Mouse (Mus musculus): ENCODE data around the gene Micu2.

Micu2 gene

GRCm38 (mm10) chr14:57998526-57999401 lies at the start of gene Micu2:
TSS of gene Micu2 (minus strand) at chr14:57999262.
- DNase-seq (ENCODE audit: extremely low spot score, low read depth, low spot score) = peak; percentile 62

DNA sequence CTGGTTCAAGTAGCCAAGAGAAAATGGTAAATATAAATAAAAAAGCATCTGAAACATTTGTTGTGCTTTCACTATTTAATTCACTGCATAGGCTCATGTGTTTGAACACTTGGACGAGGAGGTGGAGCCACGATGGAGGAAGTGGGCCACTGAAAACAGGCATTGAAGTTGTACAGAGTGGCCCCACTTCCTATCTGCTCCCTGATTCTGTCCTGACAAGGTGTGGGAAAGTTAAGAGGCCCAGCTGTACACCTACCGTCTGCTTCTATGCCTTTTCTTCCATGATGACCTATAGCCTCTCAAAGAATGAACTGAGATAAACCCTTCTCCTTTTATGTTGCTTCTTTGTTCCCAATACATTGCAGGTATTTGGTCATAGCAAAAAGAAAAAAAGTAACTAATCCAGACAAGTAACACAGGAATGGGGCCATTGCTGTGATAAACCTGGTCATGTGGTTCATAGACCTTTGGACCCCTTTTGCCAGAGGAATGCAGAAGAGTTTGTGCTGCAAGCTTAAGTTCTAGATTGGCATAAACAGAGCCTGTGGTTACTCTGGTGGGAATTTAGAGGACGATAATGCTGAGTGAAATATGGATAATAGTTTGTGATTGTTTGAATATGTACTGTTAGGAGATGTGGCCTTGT lies 47.7 kb upstream of the Micu2 start:
- DNase-seq (ENCODE audit: extremely low spot score, low read depth, low spot score) = no peak

GRCm38 (mm10) chr14:58036174-58036573 lies 37.1 kb upstream of the Micu2 start:
- no peak for DNase-seq (ENCODE audit: extremely low spot score, low read depth, low spot score)

DNA sequence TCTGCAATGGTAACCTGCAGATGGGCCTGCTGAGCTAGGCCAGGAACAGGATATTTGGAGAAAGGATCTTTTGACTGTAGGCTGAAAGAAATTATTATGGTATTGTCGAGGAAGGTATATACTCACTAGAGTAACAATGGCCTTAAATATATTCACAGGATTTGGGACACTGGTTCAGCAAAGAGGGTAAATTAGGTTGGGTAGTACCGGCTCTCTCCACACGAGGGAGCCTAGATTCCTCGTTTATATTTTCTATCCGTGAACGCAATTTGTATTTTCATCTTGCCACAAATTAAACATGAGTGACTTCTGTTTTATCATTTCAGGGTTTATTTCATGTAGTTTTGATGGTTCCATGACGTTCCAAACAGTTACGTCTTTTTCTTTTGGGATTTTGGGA lies 35.5 kb upstream of the Micu2 start:
- no peak for DNase-seq (ENCODE audit: extremely low spot score, low read depth, low spot score)

DNA sequence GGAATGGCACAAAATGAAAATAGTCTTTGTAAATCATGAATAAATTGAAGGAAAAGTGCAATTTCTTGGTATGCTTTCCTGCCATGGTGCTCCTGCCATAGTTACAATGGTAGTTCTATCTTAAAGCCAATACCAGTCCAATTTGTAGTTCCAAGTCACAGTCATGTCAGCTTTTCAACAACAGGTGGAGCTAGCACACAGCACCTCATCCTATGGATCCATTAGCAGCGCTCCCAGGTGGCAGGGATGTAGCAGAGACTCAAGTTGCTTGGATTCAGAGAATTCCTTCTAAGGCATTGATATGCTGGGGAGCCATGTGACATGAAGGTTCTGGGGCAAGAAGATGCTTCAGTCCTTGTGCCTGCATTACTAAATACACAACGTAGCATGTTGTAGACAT lies 19.8 kb upstream of the Micu2 start:
- no peak for DNase-seq (ENCODE audit: extremely low spot score, low read depth, low spot score)

DNA sequence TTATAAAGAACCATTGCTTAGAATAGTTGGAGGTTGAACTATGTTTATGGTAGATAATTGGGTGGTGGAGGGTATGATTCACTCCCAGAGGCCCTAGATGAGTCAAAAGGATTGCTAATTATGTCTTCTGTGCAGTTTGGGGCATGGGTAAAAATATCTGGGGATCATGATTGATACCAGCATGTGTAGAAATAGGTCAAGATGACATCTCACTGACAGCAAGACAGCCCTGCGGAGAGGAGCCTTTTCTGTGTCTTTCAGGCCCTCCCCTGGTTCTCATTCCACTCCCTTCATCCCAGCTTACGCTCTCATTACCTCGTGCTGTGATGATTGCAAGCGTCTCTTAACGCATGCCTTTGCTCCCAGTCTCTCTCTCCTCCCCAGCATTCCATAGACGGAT lies 4.8 kb upstream of the Micu2 start:
- DNase-seq (ENCODE audit: extremely low spot score, low read depth, low spot score) = no peak

DNA sequence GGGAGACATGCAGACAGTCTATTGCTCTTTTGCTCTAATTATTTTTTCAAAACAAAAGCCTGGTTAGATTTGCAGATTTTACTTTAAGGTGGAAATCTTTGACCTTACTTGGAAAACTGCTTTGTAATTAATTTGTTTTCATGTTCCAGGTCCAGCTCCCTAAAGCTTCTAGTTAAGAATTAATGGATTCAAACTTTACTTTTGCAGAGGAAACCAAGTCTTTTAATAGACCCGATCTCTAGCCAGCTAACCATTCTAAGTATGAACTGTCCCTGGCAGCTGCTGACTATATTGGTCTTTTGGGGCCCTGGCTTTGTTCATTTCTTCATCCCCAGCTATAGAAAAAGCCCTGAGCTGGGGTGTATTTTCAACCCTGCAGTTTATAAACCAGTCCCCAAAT lies 3.1 kb upstream of the Micu2 start:
- no peak for DNase-seq (ENCODE audit: extremely low spot score, low read depth, low spot score)

GRCm38 (mm10) chr14:57999402-57999734 lies 306 bp upstream of the Micu2 start:
- no peak for DNase-seq (ENCODE audit: extremely low spot score, low read depth, low spot score)

GRCm38 (mm10) chr14:57997431-57997830 lies 1.6 kb downstream of the Micu2 start:
- no peak for DNase-seq (ENCODE audit: extremely low spot score, low read depth, low spot score)

- DNase-seq (ENCODE audit: extremely low spot score, low read depth, low spot score) = no peak
Observed at GRCm38 (mm10) chr14:57996210-57996609, 2.9 kb downstream of the Micu2 start.

DNA sequence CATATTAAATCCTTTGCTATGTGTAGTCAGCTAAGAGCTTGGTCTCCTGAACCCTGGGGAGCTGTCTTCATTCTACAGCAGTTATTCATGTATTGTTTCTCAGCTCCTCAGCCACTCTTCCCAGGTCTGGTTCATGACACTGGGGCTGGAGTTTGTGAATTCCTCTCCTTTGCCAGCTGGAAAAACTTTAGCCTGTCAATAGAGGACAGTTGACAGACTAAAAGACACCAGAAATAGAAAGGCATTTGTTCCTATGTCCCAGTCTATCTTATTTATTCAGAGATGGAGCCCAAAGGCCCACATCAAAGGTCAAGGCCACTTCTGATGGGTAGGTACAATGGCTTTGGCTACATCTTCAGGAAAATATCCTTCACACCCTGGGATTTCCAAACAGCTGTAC lies 7.3 kb downstream of the Micu2 start:
- DNase-seq (ENCODE audit: extremely low spot score, low read depth, low spot score) = no peak

GRCm38 (mm10) chr14:57989162-57989561 lies 9.9 kb downstream of the Micu2 start:
- DNase-seq (ENCODE audit: extremely low spot score, low read depth, low spot score) = no peak

- no peak for DNase-seq (ENCODE audit: extremely low spot score, low read depth, low spot score)
Observed at GRCm38 (mm10) chr14:57985780-57986179, 13.3 kb downstream of the Micu2 start.

GRCm38 (mm10) chr14:57982450-57982849 lies 16.6 kb downstream of the Micu2 start:
- no peak for DNase-seq (ENCODE audit: extremely low spot score, low read depth, low spot score)

GRCm38 (mm10) chr14:57981720-57982418 lies 17.2 kb downstream of the Micu2 start:
- no peak for DNase-seq (ENCODE audit: extremely low spot score, low read depth, low spot score)

GRCm38 (mm10) chr14:57980776-57981175 lies 18.3 kb downstream of the Micu2 start:
- no peak for DNase-seq (ENCODE audit: extremely low spot score, low read depth, low spot score)

GRCm38 (mm10) chr14:57980179-57980578 lies 18.9 kb downstream of the Micu2 start:
- no peak for DNase-seq (ENCODE audit: extremely low spot score, low read depth, low spot score)

DNA sequence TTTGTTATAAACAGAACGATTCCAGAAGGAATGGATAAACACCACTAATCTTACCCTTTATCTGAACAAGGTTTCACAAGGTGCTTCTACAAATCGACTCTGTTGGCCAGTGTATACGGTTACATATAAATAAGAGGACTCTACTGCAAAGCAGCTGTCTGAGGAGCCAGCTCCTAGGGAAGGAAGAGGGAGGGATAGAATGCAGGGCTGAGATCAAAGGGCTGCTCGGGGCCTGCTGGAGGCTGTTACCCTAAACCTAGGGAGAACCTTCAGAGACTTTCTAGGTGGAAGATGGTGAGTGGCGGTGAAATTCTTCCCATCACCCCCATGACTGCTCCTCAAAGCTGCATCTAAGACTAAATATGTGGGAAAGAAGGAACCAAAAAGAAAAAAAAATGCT lies 20.9 kb downstream of the Micu2 start:
- DNase-seq (ENCODE audit: extremely low spot score, low read depth, low spot score) = no peak

GRCm38 (mm10) chr14:57975656-57976055 lies 23.4 kb downstream of the Micu2 start:
- DNase-seq (ENCODE audit: extremely low spot score, low read depth, low spot score) = no peak

GRCm38 (mm10) chr14:57971986-57972525 lies 27.0 kb downstream of the Micu2 start:
- DNase-seq (ENCODE audit: extremely low spot score, low read depth, low spot score) = no peak

GRCm38 (mm10) chr14:57968873-57969272 lies 30.2 kb downstream of the Micu2 start:
- DNase-seq (ENCODE audit: extremely low spot score, low read depth, low spot score) = no peak

Data from hindlimb bud, embryonic 11.5 days (tissue).